Mouse (Mus musculus): Measurements from ENCODE around the gene Ppp1r9b.

DNA sequence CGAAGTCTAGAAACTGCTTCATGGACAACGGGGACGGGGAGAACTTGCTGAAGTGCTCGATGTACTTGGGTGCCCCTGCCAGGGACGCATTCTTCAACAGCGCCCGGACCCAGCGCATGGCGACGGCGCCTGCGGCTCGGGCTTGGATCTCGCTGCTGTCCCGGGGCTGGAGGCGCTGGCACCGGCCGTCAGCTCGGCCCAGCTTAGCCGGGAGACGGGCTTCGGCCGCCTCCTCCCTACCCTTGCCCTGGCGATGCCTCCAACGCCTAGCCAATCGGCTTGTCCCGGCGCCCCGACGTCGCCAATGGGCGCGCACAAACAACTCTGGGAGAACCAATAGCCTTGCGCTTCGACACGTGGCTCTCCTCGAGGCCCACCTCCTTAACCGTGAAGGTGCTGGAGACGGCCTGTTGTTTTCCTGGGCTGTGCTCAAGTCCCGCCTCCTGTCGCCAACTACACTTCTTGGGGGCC lies 50.3 kb downstream of the Ppp1r9b start, which contains the start of gene Pdk2:
- TF ChIP-seq CTCF (IDR thresholded peaks at IDR 0.05; ENCODE audit: low read depth): no peak
- TF ChIP-seq EP300 (optimal IDR thresholded peaks at IDR 0.05): peak; percentile 84
